Mouse (Mus musculus) mesoderm, embryonic 11.5 days (tissue): ENCODE measurements around the gene Fosb.

Experiments
- DNase-seq: peaks from one replicate; pipeline ENCODE4 v3.0.0-alpha.2; 2012; ENCODE audit warnings: low read depth, low spot score

The Fosb gene

DNA sequence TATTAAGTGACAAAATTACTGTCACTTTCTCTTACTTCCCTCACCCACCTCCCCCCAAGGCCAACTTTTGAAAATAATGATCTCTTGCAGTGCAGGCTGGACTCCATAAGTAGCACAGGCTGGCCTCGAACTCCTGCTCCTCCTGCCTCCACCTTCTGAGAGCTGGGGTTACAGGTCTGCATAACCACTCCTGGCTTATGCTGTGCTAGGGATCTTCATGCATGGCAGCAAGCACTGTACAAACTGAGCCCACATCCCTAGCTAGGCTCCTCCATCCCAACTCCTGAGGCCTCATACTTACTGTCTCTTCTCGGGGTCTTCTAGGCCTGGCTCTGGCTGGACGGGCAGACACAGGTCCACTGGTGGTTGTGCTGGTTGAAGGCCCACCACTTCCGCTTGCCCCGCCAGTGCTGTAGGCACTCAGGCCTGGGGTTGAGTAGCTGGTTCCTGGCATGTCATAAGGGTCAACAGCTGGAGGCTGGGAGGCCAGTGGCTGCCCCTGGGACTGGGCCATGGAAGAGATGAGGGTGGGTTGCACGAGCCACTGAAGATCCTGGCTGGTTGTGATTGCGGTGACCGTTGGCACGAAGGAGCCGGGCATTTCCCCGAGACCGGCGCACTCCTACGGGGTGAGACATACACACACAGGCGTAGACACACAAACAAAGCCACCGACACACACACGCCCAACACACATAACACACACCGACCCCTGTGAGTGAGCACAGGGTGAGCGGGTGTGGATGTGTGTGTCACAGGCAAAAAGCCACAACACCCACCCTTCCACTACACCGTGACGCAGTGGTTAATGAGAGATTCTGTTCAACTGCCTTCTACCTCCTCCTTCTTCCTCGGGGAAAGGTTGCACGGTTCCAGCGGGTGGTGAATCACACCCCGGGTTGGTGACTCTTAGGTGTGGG lies 2.8 kb downstream of the Fosb start:
- DNase-seq = no peak

DNA sequence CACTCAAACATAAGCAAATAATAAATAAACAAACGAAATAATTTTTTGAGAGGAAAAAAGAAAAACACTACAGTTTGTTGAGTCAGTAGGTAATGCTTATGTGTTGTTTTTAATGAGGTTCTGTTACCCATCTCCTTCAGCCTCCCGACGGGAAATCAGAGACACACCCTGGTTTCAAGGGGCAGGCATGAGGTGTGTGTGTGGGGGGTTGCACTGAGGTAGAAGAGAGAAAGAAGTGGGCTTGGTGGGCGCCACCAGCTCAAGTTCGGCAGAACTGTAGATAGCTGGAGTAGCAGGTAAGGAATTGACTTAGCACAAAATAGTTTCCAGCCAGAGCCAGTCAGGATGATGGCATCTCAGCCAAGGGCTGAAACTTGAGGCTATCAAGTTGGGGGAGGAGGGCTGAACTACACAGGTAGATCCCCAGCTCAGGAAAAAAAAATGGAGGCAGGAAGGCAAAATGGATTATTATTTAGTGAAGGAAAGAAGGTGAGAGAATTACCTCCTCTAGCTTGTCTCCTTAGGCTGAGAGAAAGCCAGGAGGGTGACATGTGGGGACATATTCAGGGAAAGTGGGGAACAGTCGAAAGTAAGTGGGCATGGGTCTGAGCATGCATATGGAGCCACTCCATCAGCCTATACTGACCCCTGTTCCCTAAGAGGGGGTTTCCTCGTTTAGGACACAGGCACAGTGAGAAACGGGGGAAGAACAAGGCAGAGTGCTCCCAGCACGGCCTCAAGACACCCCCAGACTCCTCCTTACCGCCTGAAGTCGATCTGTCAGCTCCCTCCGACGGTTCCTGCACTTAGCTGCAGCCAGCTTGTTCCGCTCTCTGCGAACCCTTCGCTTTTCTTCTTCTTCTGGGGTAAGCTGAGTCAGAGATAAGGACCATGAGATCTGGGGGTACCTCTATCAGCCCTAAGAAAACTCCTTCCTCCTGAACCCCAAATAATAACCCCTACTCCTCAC lies 3.8 kb downstream of the Fosb start:
- no peak for DNase-seq

DNA sequence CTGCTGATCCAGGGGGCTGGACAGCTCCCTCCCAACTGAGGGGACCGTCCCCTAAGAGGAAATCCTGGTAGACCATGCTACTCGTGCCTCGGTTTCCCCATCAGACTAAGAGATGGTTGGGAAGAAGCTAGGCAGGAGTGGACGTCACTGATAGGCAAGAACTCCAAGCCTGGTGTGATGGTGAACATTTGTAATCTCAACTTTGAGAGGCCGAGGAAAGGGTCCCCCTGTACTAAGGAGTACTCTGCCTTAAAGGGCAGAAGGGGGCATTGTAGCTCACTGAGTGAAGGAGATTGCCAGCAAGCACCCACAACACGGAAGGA lies 4.5 kb downstream of the Fosb start:
- DNase-seq = no peak

DNA sequence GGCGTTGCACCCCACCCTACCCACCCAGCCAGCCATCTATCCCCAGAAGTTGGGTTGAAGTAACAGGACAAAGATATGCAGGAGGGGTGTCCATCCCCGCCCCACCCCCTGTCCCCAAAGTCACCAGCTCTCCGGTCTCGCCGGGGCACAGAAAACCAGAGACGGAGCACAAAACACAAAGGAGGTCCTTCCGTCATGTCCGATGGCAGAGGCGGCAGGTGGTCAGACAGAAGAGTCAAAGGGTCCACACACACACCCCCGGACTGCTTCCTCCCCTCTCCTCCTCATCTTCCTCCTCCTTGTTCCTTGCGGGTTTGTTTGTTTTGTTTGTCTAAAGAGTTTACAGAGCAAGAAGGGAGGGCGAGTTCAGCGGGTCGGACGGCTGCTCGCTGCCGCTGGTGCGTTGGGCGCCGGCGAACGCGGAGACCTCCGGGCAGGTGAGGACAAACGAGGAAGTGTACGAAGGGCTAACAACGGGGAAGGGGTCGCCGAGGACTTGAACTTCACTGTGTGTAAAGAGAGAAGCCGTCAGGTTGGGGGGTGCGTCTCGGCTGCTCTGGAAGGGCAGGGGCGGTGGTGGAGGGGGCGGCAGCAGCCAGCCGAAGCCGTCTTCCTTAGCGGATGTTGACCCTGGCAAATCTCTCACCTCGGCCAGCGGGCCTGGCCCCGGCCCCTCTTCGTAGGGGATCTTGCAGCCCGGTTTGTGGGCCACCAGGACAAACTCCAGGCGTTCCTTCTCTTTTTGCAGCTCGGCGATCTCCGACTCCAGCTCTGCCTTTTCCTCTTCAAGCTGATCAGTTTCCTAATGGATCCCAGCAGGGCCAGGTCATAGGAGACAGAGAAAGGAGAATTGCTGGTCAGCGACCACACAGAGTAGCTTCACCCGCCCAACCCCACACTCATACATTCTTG lies 5.1 kb downstream of the Fosb start:
- no peak for DNase-seq

DNA sequence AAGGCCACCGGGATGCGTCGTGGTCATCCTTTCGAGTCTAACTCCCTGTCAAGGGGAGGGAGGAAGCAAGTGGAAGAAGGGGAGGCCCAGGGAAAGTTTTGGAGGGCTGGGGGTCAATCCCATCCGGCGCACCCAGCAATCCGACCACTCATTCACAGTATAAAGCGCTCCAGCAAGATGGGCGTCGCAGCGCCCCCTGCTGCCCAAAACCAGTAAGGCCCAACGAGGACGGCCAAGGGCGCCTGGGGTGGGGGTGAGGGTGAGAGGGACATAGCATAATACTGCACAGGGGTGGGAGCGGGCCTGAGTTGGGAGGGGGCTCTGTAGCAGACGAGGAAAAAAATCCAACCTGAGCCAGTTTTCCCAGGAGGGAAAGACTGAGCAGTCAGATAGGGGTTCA lies 6.1 kb downstream of the Fosb start:
- peak; percentile 86 for DNase-seq

DNA sequence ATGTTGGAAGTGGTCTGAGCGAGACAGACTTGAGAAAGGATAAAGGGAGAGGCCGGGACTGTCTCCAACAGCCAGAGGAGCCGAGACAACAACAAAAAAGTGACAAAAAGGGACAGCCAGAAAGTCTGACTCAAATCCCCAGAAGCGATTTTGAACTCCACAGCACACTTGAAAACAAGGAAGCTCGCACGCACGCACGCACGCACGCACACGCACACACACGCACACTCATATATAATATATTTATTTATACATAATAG lies 6.9 kb downstream of the Fosb start:
- no peak for DNase-seq

DNA sequence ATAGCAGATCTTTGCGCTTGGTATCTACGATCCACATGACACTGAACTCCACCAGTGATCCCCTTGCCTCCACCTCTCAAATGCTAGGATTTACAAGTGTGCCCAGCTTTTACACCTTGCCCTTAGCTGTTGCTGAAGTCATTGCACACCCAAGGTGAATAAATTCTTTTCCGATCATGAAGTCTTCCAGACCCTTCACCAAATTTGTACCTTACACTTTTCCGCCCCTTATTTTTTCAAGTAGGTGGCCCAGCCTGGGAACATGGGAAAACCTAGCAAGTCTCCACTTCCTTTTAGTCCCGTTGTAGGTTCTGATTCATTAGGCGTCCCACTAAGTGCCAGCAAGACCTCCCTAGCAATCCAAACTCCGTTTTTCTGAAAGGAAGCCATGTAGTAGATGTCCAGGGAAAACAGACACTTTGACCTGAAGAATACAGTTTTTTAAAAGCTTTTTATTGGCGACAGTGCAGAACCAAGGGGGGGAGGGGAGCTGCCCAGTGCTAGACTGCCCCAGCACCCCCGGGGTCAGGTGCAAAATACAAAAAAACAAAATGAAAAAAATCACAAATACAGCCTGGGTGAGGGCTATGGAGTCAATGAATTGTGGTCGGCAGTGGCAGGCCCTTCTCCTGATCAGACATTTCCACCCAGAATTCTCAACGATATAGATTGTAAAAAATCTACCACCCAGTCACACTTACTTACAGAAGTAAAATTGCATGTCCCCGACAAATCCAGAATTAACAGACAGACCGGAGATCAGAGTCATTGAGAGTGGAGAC lies 7.4 kb downstream of the Fosb start:
- DNase-seq = no peak

DNA sequence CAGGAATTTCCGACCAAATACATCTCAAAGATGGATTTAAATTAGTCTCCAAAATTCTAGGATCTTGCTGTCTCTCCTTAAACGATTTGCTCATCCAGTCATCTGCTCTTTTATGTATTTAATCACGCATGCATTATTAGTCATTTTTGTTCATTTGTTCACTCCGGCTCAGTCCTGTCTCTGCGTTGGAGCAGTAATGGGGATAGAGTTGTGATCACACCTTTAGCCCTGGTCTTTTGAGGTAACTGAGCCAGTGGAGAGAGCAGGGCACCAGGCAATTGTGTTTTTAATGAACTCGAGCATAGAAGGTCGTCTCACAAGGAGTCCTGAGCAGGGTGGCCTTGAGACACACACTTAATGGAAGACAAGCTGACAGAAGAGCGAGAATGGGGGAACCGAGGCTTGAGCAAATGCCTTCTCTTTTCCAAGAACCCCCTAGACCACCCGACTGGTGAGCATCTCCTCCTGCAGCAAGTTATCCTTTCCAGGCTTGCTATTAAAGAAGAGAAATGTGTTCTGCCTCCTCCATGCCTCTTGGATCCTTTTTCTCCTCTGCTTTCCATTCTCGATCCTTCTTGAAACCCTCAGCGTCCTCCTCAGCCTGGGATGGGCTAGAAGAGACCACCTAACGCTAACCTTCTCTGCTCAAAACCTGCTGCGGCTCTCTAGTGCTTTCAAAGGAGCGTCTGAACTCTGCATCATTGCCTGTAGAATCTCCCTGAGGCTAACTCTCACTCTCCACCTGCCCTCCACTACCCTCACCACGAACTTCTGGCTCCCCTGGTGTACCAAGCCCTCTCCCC lies 8.2 kb downstream of the Fosb start:
- no peak for DNase-seq

DNA sequence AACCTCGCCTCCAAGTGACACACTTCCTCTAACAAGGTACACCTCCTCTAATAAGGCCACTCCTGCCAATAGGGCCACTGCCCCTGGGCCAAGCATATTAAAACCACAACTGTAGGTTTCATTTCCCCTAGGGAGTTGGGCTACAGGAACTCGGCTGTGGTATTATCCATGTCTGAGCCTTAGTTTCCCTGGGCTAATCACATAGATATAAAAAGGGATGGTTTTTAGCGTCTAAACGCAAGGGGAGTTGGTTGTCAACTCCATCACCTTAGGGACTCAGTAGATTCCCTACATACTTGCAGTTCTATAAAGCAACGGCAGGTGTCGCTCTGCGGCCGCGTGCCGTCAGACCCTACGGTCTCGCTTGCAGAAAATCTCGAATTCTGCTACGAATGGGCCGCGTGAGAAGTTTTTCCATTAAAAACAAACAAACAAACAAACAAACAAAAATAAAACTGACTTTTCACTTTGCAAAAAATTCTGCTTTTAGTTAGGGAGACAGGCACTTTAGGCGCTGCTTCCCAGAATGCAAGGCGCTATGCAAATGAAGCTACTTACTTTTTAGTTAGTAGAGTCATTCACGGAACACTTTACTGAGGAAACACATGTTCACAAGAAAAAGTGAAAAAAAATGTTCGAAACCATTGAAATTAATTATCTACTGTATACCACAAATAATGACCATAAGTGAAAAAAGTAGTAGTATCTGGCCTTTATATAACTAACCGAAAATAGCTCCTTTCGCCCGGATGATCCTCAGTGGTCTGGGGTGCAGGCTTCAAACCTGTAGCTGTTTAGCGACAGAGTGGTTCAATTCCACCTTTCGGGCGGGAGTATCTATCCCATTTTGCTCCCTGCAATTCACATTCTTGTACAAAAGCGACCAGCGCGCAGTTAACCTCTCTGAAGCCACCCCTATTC lies 9.1 kb downstream of the Fosb start:
- DNase-seq = peak; percentile 89

DNA sequence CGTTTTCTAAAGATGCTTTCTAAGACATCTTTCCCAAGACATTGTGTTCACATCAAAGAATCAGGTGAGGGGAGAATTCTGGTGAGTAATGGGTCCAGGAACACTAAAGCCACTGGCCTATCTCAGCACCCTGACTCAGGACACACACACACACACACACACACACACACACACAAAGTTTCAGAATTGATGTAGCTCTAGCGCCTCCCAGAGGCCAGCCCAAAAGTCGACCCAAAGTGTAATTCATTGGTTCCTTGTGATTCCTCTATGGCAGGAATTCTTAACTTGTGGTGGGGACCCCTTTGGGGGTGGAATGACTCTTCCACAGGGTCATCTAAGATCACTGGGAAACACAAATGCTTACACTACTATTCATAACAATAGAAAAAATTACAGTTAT lies 10.7 kb downstream of the Fosb start:
- no peak for DNase-seq

DNA sequence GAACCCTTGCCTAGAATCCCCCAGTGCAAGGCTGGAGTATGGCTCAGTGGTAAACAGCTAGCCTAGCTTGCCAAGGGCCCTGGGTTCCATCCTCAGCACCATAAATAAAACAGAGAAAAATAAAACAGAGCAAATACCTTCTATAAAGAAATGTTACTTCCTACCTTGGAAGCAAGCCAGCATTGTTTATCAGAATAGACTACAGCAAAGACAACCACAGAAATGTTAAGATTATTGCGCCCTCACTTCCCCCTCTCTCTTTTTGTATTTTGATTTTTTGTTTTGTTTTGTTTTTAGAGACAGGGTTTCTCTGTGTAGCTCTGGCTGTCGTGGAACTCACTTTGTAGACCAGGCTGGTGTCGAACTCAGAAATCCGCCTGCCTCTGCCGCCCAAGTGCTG lies 12.1 kb downstream of the Fosb start:
- no peak for DNase-seq

DNA sequence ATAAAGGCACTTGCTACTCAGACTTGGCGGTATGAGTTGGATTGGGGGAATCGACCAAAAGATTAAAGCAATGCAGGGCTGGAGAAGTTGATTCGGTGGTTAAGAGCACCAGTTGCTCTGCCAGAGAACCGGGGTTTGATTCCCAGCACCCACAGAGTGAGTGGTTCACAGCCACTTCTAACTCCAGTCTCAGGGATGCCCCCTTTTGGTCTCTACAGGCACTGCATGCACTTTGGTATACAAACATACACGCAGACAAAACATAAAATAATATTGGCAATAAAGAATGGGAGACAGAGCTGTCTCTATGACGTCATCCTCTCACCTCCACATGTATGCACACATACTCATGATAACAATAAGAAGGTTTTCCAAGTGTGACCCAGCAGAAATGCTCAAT lies 12.8 kb downstream of the Fosb start:
- no peak for DNase-seq

DNA sequence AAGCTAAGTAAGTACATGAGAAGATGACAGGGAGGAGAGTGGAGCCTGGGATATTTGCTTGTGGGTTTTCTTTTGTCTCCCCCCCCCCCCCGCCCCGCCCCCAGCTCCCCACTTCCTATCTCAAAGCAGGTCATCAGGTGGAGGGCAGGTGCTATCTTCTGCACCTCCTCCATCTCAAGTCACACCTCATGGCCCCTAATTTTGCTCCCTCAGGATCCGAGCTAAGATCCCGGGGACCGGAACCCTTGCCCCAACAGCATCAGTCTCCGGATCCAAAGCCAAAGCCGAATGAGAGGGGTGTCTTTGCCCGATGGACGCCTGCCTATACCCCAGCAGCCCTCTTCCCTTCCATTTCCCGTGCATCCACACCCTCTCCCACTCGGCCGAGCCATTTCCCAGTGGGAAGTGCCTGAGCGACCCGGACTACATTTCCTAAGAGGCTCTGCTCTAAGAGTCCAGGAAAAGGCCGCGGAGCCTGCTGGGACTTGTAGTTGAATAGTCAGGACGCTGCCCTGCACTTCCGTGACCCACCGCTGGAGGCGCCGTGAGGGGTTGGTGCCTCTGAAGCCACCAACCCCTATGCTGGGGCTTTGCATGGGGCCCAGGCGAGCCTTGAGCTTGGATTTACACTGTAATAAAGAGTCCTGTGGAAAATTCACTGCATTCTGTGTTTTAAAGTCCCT lies 14.2 kb downstream of the Fosb start:
- peak; percentile 93 for DNase-seq

DNA sequence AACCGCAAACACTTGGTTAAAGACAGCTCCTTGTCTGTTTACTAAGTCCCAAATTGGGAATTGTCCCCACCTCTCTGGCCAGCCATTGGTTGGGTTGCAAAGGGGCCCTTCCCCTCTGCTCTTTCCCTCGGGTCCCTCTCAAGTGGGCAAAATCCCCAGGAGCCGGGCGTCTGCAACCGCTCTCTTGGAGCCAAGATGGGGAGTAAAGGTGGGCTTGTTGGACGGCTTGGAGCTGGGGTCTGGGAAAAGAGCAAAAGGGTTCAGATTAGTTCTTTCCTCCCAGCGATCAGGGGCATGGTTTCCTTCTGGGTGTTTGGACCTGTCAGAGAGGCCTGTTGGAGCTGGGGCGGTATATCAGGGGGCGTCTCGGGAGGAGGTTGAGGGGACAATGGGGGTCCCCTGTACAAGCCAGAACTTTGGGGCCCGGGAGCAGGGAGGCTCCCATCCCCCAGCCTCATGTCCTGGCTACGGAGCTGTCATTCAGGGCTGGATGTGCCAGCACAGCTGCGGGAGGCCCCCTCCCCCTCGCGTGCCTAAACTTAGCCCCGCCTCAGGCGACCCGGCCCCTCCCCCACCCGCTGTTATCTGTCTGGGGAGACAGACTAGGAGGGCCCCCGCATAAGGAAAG lies 18.8 kb downstream of the Fosb start:
- no peak for DNase-seq

DNA sequence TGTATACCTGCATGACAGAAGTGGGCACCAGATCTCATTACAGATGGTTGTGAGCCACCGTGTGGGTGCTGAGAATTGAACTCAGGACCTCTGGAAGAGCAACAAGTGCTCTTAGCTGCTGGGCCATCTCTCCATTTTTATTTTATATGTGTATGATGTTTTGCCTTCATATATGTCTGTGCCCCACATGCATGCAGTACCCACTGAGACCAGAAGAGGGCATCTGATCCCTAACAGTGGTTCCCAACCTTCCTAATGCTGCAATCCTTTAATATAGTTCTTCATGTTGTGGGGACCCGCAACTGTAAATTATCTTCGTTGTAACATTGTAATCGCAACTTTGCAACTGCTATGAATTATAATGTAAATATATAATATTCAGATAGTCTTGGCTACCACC lies 25.1 kb downstream of the Fosb start:
- DNase-seq = peak; percentile 73

DNA sequence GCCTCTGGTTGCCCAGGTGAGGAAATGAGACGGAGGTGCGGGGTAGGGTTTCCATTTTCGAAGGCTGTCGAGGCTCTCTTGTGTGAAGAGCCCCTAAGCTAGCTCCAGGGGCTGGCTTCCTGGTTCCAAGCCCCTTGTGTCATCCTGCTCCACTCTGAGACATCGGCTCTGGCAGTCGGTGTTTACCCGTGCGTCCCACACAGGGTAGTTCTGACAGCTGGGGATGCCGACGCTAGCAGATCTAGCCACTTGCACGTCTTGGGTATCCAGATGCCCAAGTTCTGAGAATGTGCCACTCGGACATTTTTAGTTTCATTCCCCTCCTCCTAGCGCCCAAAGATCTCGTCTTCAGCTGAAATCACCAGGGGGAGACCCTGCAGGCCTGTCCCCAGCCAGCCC lies 26.4 kb downstream of the Fosb start:
- no peak for DNase-seq

DNA sequence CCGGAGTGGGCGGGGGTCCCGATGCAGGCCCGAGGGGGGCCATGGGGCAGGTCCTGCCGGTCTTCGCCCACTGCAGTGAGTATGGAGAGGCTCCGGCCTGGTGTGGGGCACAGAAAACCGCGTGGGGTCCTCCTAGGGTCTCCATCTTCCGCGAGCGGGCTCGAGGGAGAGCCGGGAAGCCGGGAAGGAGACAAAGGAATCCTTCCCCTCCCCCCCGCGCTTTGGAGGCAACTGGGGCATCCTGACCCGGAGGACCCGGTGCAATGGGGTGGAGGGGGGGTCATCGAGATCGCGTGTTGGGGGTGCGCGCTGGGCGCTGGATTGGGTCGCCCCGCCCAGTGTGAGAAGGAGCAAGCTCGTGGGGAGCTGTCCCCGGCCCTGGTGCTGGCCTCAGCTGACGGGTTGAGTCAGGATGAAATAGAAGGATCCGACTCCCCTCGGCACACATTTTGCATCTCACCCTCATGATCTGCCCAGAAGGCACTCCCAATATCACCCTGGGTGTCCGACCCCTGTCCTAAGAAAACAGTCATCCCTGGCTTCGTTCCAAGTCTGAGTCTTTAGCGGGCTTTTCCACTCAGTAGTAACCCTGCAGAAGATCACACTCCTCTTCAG lies 27.0 kb downstream of the Fosb start:
- peak; percentile 65 for DNase-seq

DNA sequence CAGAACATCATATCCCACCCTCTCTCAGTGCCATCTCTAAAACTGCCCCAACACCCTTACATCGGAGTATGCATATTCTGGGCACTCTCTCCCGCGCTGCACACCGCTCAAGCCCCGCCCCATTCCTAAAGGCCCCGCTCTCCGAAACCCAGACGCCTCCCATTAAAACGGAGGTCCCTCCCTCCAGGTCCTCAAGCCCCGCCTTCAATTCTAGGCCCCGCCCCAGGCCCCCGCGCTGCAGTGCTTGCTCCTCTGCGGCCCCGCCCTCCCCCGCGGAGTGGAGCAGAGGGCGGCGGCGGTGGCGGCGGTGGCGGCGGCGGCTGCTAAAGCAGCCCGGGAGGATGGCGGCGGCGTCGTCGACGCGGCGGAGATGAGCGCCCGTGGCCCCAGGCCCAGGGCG lies 27.5 kb downstream of the Fosb start, which contains the start of gene Rtn2:
Gene Rtn2, plus strand, starts transcription at position 240 of the 400 bp plus-strand sequence.
- peak; percentile 87 for DNase-seq
